8 mouse cellular contexts compared by ENCODE assay signal in the genomic region with DNA sequence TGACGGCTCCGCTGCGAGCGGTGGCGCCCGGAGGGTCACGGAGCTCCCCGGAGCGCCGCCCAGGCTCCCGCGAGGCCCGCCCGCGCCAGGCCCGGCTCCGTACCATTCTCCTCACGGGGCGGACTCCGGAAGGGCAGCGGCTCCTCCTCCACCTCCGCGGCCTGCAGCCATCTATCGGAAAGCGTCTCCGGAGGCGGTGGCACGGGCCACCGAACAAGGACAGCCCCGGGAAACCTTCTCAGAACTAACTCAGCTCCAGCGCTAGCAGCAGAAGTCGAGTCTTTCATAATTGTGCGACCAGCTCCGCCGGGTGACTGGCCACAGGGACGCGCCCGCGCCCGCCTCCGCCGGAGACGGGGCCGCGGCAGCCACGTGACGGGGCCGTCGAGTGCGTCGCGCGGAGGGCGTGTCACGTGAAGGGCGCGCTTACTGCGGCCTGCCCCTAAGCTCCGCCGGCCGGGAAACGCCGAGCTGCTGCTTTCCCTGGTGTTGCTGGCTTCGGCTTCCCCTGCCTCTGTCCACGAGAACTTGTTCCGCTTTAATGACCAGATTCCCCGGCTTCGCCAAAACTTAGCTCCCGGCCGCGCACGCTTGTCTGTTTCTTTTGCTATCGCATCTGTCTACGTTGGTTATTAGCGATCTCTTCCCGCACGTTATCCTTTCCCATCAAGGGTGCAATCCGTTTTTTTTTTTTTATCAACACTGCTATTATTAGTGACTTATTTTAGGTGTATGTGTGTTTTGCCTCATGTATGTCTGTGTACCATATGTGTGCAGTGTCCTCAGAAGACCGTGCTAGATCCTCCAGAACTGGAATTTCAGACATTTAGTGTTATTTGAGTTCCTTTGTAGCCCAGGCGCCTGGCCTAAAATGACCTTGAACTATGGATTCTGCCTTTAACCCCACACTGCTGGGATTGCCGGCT. TPM values are rescaled to one million over a fixed set of nuclear protein-coding genes. Genes with fewer than 3 reads are reported as not detected.
DNase-seq lines count a peak whose midpoint lies in the region; ATAC-seq and TF ChIP-seq lines count a peak whose summit lies in the region.

A gene (minus strand): TSS at position 360 of the 926 bp plus-strand sequence.

- peak within 1 kb of the TSS; percentile 100 for H3K27ac ChIP-seq in heart, embryonic 12.5 days (ENCODE audit: poor library complexity, severe bottlenecking)
- peak within 1 kb of the TSS; percentile 97 for H3K27ac ChIP-seq in kidney, postnatal 0 days
- H3K27ac ChIP-seq in liver, embryonic 11.5 days (ENCODE audit: low read depth, low read length), result peak within 1 kb of the TSS; percentile 94
- peak within 1 kb of the TSS; percentile 96 for H3K27ac ChIP-seq in stomach, embryonic 14.5 days (ENCODE audit: low read length)

- no peaks in the 10 kb centered on the region for H3K36me3 ChIP-seq in heart, embryonic 12.5 days
- H3K36me3 ChIP-seq in kidney, postnatal 0 days (ENCODE audit: insufficient read depth, low read length), result no peaks in the 10 kb centered on the region
- no peaks in the 10 kb centered on the region for H3K36me3 ChIP-seq in liver, embryonic 11.5 days (ENCODE audit: control insufficient read depth, insufficient read depth, low read length)
- no peaks in the 10 kb centered on the region for H3K36me3 ChIP-seq in stomach, embryonic 14.5 days (ENCODE audit: control insufficient read depth, insufficient read depth, low read length)

- H3K4me3 ChIP-seq in heart, embryonic 12.5 days, result peak within 1 kb of the TSS; percentile 89
- H3K4me3 ChIP-seq in kidney, postnatal 0 days (replicated peaks; ENCODE audit: low read depth, low read length), result peak within 1 kb of the TSS; percentile 70
- H3K4me3 ChIP-seq in liver, embryonic 11.5 days (ENCODE audit: low read depth, low read length), result peak within 1 kb of the TSS; percentile 73
- H3K4me3 ChIP-seq in stomach, embryonic 14.5 days (ENCODE audit: low read depth, low read length), result peak within 1 kb of the TSS; percentile 80

- peak within 1 kb of the TSS; percentile 73 for H3K4me2 ChIP-seq in heart, embryonic 12.5 days
- H3K4me2 ChIP-seq in kidney, postnatal 0 days (ENCODE audit: low read length), result peak within 1 kb of the TSS; percentile 62
- H3K4me2 ChIP-seq in liver, embryonic 11.5 days, result peak within 1 kb of the TSS; percentile 63
- peak within 1 kb of the TSS; percentile 72 for H3K4me2 ChIP-seq in stomach, embryonic 14.5 days (replicated peaks; ENCODE audit: low read depth, low read length)

- peak within 1 kb of the TSS; percentile 91 for H3K9ac ChIP-seq in heart, embryonic 12.5 days
- peak within 1 kb of the TSS; percentile 86 for H3K9ac ChIP-seq in kidney, postnatal 0 days (ENCODE audit: low read depth, low read length)
- peak within 1 kb of the TSS; percentile 81 for H3K9ac ChIP-seq in liver, embryonic 11.5 days (ENCODE audit: low read depth, low read length)
- peak within 1 kb of the TSS; percentile 92 for H3K9ac ChIP-seq in stomach, embryonic 14.5 days (replicated peaks; ENCODE audit: low read depth, low read length)

- H3K9me3 ChIP-seq in heart, embryonic 12.5 days (replicated peaks), result no peaks in the 10 kb centered on the region
- no peaks in the 10 kb centered on the region for H3K9me3 ChIP-seq in kidney, postnatal 0 days (replicated peaks; ENCODE audit: low read length)
- H3K9me3 ChIP-seq in liver, embryonic 11.5 days (ENCODE audit: control insufficient read depth, low read length), result no peaks in the 10 kb centered on the region
- no peaks in the 10 kb centered on the region for H3K9me3 ChIP-seq in stomach, embryonic 14.5 days (ENCODE audit: control insufficient read depth, low read depth, low read length)

- peaks cover 15% of the 10 kb centered on the region for H3K4me1 ChIP-seq in heart, embryonic 12.5 days (replicated peaks)
- H3K4me1 ChIP-seq in kidney, postnatal 0 days (replicated peaks; ENCODE audit: insufficient read depth, low read length), result no peaks in the 10 kb centered on the region
- H3K4me1 ChIP-seq in liver, embryonic 11.5 days (replicated peaks; ENCODE audit: control insufficient read depth, insufficient read depth, low read length), result peaks cover 4% of the 10 kb centered on the region
- H3K4me1 ChIP-seq in stomach, embryonic 14.5 days (ENCODE audit: control insufficient read depth, insufficient read depth, low read length), result peaks cover 7% of the 10 kb centered on the region; the same call in 1 of the 2 replicates

- WGBS in heart, embryonic 12.5 days, result under 1% methylated on average over 81 of the region's 81 CpGs
- under 1% methylated on average over 78 of the region's 81 CpGs for WGBS in kidney, postnatal 0 days
- 1% methylated on average over 81 of the region's 81 CpGs for WGBS in liver, embryonic 11.5 days
- WGBS in stomach, embryonic 14.5 days, result under 1% methylated on average over 75 of the region's 81 CpGs

- DNase-seq in CD4-positive helper T cell, adult 2 months (ENCODE audit: low read depth, low spot score), result peak; percentile 94
- peak; percentile 81 for DNase-seq in brain, embryonic 18.5 days (ENCODE audit: low read depth, low spot score)
- DNase-seq in kidney, postnatal 0 days (ENCODE audit: low spot score), result peak; percentile 97
- peak; percentile 91 for DNase-seq in liver, embryonic 11.5 days (ENCODE audit: low spot score)
- peak; percentile 91 for DNase-seq in naive thymus-derived CD4-positive, alpha-beta T cell, adult 2 months (ENCODE audit: low read depth)

- no peak for TF ChIP-seq CTCF in kidney, postnatal 0 days (IDR thresholded peaks at IDR 0.05; ENCODE audit: low read depth)

- no peaks in the 10 kb centered on the region for H3K27me3 ChIP-seq in heart, embryonic 12.5 days (replicated peaks)
- no peaks in the 10 kb centered on the region for H3K27me3 ChIP-seq in kidney, postnatal 0 days (ENCODE audit: insufficient read depth, low read length)
- no peaks in the 10 kb centered on the region for H3K27me3 ChIP-seq in liver, embryonic 11.5 days (replicated peaks; ENCODE audit: control insufficient read depth, insufficient read depth, low read length)
- H3K27me3 ChIP-seq in stomach, embryonic 14.5 days (ENCODE audit: control insufficient read depth, insufficient read depth, low read length), result no peaks in the 10 kb centered on the region

- peak; percentile 95 for ATAC-seq in erythroid progenitor cell, adult 5-6 weeks (replicated peaks; ENCODE audit: low FRiP score, poor library complexity, severe bottlenecking)
- ATAC-seq in heart, embryonic 12.5 days (ENCODE audit: insufficient number of reproducible peaks, low FRiP score), result peak; percentile 100
- ATAC-seq in kidney, postnatal 0 days (replicated peaks; ENCODE audit: low FRiP score, low read depth), result peak; percentile 98
- ATAC-seq in liver, embryonic 11.5 days (replicated peaks; ENCODE audit: low FRiP score), result peak; percentile 95
- ATAC-seq in stomach, embryonic 14.5 days (ENCODE audit: insufficient number of reproducible peaks, insufficient read depth, low FRiP score, low read depth), result peak; percentile 98

RNA-seq across cellular contexts. Expression of the gene that starts here (rescaled TPM):
- total RNA-seq in erythroid progenitor cell, adult 5-6 weeks (2015; ENCODE audit: low replicate concordance), result 72.9 and 85.1 TPM in 2 replicates
- 76.2 and 92.4 TPM in 2 replicates for total RNA-seq in erythroid progenitor cell, adult 5-6 weeks (2017; ENCODE audit: low replicate concordance)
- 46.7 and 50.4 TPM in 2 replicates for polyA plus RNA-seq in heart, embryonic 12.5 days (2016; fragmentation: Nextera tagmentation; extraction: Ambion mirVana)
- polyA plus RNA-seq in kidney, postnatal 0 days (2015; fragmentation: Nextera tagmentation; extraction: Ambion mirVana), result 41.2 and 45.9 TPM in 2 replicates
- 39.1 and 39.4 TPM in 2 replicates for polyA plus RNA-seq in liver, embryonic 11.5 days (2014; fragmentation: Nextera tagmentation; extraction: Ambion mirVana)
- polyA plus RNA-seq in stomach, embryonic 14.5 days (2014; fragmentation: Nextera tagmentation; extraction: Ambion mirVana), result 67.0 and 71.1 TPM in 2 replicates

Comparison
In these comparisons a context has a peak if more than half of its experiments do, and no peak if none do; other contexts are left out.
1. Peak in every context shown above with its lines: DNase-seq, ATAC-seq, H3K4me3 ChIP-seq and H3K27ac ChIP-seq.